Comparison of ENCODE assay signal across 10 mouse cellular contexts in the genomic region with DNA sequence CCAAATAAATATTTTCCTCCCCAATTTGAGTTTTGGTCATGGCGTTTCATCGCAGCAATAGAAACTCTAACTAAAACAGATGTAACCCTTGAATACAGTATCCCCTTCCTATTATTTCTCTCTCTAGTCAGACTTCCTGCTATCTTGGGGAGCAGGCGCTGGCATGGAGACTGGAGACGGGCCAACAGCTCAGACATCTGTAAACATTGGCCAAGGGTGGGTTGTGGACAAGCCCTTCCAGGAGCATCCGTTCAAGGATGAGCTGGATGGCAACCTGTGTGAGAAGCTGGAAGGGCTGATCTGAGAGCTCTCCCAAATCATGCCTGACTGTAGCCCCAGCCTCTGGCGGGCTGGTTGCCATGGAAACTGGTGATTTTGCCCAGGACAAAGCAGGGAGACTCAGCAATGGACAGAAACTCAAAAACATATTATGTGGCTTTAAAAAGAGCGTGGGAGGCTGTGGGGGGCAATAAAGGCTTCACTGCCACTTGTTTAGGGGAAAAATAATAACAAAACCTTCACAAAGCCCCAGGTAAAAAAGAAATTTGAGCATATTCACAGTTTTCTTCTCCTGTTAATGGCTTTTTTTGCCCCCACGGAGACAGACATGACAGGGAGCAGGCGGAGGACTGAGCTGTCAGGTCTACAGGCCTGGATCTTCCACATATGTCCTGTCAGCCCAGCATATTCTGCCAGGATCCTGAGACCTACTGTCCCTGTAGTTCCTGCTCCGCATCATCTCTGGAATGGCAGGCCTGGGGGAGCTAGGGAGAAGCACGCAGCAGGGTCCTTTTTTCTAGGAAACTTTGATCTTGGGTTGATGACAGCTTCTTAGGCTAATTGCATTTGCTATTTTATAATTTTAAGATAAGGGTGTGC.
DNase-seq lines count a peak whose midpoint lies in the region; ATAC-seq lines count a peak whose summit lies in the region.
"Had no signal": no experiment of that assay in that cellular context is flagged by ENCODE, and none has a peak within 500 bp of the region (broad histone marks: within the 10 kb centered on the region; RNA-seq: fewer than 3 reads in every experiment).

No protein-coding gene starts in this region.

- no peak overlapping the region for H3K9ac ChIP-seq in hindbrain, embryonic 11.5 days (ENCODE audit: low read depth, low read length)
- H3K9ac ChIP-seq in midbrain, embryonic 12.5 days (replicated peaks): peak overlapping the region; percentile 37
- H3K9ac ChIP-seq in intestine, embryonic 16.5 days (ENCODE audit: low read depth, low read length): no peak overlapping the region
- H3K9ac ChIP-seq: limb, embryonic 12.5 days had no signal

- H3K27ac ChIP-seq in hindbrain, embryonic 11.5 days (ENCODE audit: low read depth, low read length): no peak overlapping the region
- peak overlapping the region; percentile 49 for H3K27ac ChIP-seq in midbrain, embryonic 12.5 days (replicated peaks)
- H3K27ac ChIP-seq in intestine, embryonic 16.5 days (ENCODE audit: low read length): no peak overlapping the region
- H3K27ac ChIP-seq: limb, embryonic 12.5 days had no signal

- H3K9me3 ChIP-seq in hindbrain, embryonic 11.5 days (ENCODE audit: control insufficient read depth, low read length): no peaks in the 10 kb centered on the region
- no peaks in the 10 kb centered on the region for H3K9me3 ChIP-seq in midbrain, embryonic 12.5 days
- no peaks in the 10 kb centered on the region for H3K9me3 ChIP-seq in intestine, embryonic 16.5 days (ENCODE audit: control insufficient read depth, low read length)
- H3K9me3 ChIP-seq: limb, embryonic 12.5 days had no signal

- DNase-seq in R1 (ENCODE audit: low read depth, low spot score) (peak; percentile 61), MN1 (ENCODE audit: low spot score) (no peak)
- DNase-seq in brain, adult 2 months (ENCODE audit: low read depth, low spot score): peak; percentile 87
- peak; percentile 56 for DNase-seq in hindbrain, embryonic 11.5 days (ENCODE audit: low spot score)
- no peak for DNase-seq in ovary, postnatal 10 days (ENCODE audit: low spot score)
- DNase-seq: cerebellum, adult 2 months; gastrocnemius, postnatal 10 days had no signal

- no peaks in the 10 kb centered on the region for H3K36me3 ChIP-seq in hindbrain, embryonic 11.5 days (ENCODE audit: control insufficient read depth, insufficient read depth, low read length)
- H3K36me3 ChIP-seq in midbrain, embryonic 12.5 days: no peaks in the 10 kb centered on the region
- H3K36me3 ChIP-seq in intestine, embryonic 16.5 days (ENCODE audit: control insufficient read depth, insufficient read depth, low read length): no peaks in the 10 kb centered on the region
- H3K36me3 ChIP-seq: limb, embryonic 12.5 days had no signal

- WGBS in hindbrain, embryonic 11.5 days: 63% methylated on average over 11 of the region's 11 CpGs
- 52% methylated on average over 11 of the region's 11 CpGs for WGBS in midbrain, embryonic 12.5 days
- 49% methylated on average over 11 of the region's 11 CpGs for WGBS in intestine, embryonic 16.5 days

- ATAC-seq in hindbrain, embryonic 11.5 days (ENCODE audit: low FRiP score): no peak
- ATAC-seq in midbrain, embryonic 12.5 days (ENCODE audit: low FRiP score, low read depth): peak; percentile 60; the same call in 1 of the 2 replicates
- no peak for ATAC-seq in intestine, embryonic 16.5 days

- H3K4me3 ChIP-seq in hindbrain, embryonic 11.5 days (ENCODE audit: low read depth, low read length): no peak overlapping the region
- no peak overlapping the region for H3K4me3 ChIP-seq in midbrain, embryonic 12.5 days
- H3K4me3 ChIP-seq in intestine, embryonic 16.5 days (ENCODE audit: low read length): no peak overlapping the region
- H3K4me3 ChIP-seq: limb, embryonic 12.5 days had no signal

- no peaks in the 10 kb centered on the region for H3K27me3 ChIP-seq in hindbrain, embryonic 11.5 days (ENCODE audit: control insufficient read depth, insufficient read depth, low read length)
- H3K27me3 ChIP-seq in midbrain, embryonic 12.5 days: peaks cover 10% of the 10 kb centered on the region
- no peaks in the 10 kb centered on the region for H3K27me3 ChIP-seq in intestine, embryonic 16.5 days (replicated peaks; ENCODE audit: control insufficient read depth, insufficient read depth, low read length)
- H3K27me3 ChIP-seq: limb, embryonic 12.5 days had no signal

- H3K4me2 ChIP-seq in hindbrain, embryonic 11.5 days (replicated peaks; ENCODE audit: low read depth, low read length): no peak overlapping the region
- peak overlapping the region; percentile 7; the same call in 1 of the 2 replicates for H3K4me2 ChIP-seq in midbrain, embryonic 12.5 days (replicated peaks)
- H3K4me2 ChIP-seq in intestine, embryonic 16.5 days (ENCODE audit: low read depth, low read length): no peak overlapping the region

- 0 out of 2 replicates have a peak, but pooled peaks cover 2% of the 10 kb centered on the region for H3K4me1 ChIP-seq in hindbrain, embryonic 11.5 days (replicated peaks; ENCODE audit: control insufficient read depth, insufficient read depth, low read length)
- H3K4me1 ChIP-seq in midbrain, embryonic 12.5 days: peaks cover 28% of the 10 kb centered on the region
- H3K4me1 ChIP-seq in intestine, embryonic 16.5 days (ENCODE audit: control insufficient read depth, insufficient read depth, low read length): no peaks in the 10 kb centered on the region

Comparison
In these comparisons a context has a peak if more than half of its experiments do, and no peak if none do; other contexts are left out.
1. DNase-seq: peak in R1 (single experiment), brain, adult 2 months (single experiment) and hindbrain, embryonic 11.5 days (single experiment); none in MN1 (single experiment) and ovary, postnatal 10 days (single experiment).